Comparison of ENCODE assay signal across 8 mouse cellular contexts in genomic region chr7:140856785-140857549, GRCm38 (mm10). TPM values are rescaled to one million over a fixed set of nuclear protein-coding genes. Genes with fewer than 3 reads are reported as not detected.
DNase-seq lines count a peak whose midpoint lies in the region; ATAC-seq and TF ChIP-seq lines count a peak whose summit lies in the region.

TSS of gene Ric8a (plus strand) at chr7:140856957.

- WGBS in heart, embryonic 11.5 days (ENCODE audit: insufficient replicate concordance): under 1% methylated on average over 50 of the region's 50 CpGs
- WGBS in kidney, embryonic 15.5 days: under 1% methylated on average over 50 of the region's 50 CpGs
- under 1% methylated on average over 50 of the region's 50 CpGs for WGBS in limb, embryonic 15.5 days
- under 1% methylated on average over 47 of the region's 50 CpGs for WGBS in midbrain, postnatal 0 days

- H3K4me1 ChIP-seq in erythroblast, embryonic 14.5 days (ENCODE audit: control insufficient read depth): peaks cover 53% of the 10 kb centered on the region
- H3K4me1 ChIP-seq in heart, embryonic 11.5 days (ENCODE audit: control insufficient read depth, insufficient read depth, low read length): peaks cover 16% of the 10 kb centered on the region
- H3K4me1 ChIP-seq in kidney, embryonic 15.5 days: peaks cover 28% of the 10 kb centered on the region
- peaks cover 31% of the 10 kb centered on the region for H3K4me1 ChIP-seq in limb, embryonic 15.5 days
- peaks cover 15% of the 10 kb centered on the region; the same call in 1 of the 2 replicates for H3K4me1 ChIP-seq in midbrain, postnatal 0 days (ENCODE audit: insufficient read depth, low read length)

- ATAC-seq in heart, embryonic 11.5 days (replicated peaks; ENCODE audit: insufficient number of reproducible peaks, low FRiP score, low TSS enrichment): peak; percentile 86
- ATAC-seq in kidney, embryonic 15.5 days (replicated peaks; ENCODE audit: low FRiP score): peak; percentile 86
- peak; percentile 84 for ATAC-seq in limb, embryonic 15.5 days (ENCODE audit: insufficient number of reproducible peaks, low FRiP score, low TSS enrichment, low read depth)
- ATAC-seq in midbrain, postnatal 0 days (ENCODE audit: low FRiP score): peak; percentile 73

- H3K36me3 ChIP-seq in erythroblast, embryonic 14.5 days (ENCODE audit: control insufficient read depth): peaks cover 74% of the 10 kb centered on the region
- H3K36me3 ChIP-seq in heart, embryonic 11.5 days (ENCODE audit: control insufficient read depth, insufficient read depth, low read length): peaks cover 26% of the 10 kb centered on the region; the same call in 1 of the 2 replicates
- H3K36me3 ChIP-seq in kidney, embryonic 15.5 days: peaks cover 65% of the 10 kb centered on the region
- peaks cover 62% of the 10 kb centered on the region for H3K36me3 ChIP-seq in limb, embryonic 15.5 days
- H3K36me3 ChIP-seq in midbrain, postnatal 0 days (ENCODE audit: insufficient read depth, low read length): peaks cover 47% of the 10 kb centered on the region

- DNase-seq in CD4-positive helper T cell, adult 2 months (ENCODE audit: low read depth, low spot score): peak; percentile 89
- DNase-seq in brain, embryonic 18.5 days (ENCODE audit: low read depth, low spot score): peak; percentile 54
- DNase-seq in midbrain, postnatal 0 days (ENCODE audit: low spot score): peak; percentile 84
- peak; percentile 78 to 85 for DNase-seq in spleen, postnatal 14 days (ENCODE audit: low spot score in 2 of 2)

- peak within 1 kb of the TSS; percentile 79 for H3K4me3 ChIP-seq in erythroblast, embryonic 14.5 days (replicated peaks)
- H3K4me3 ChIP-seq in heart, embryonic 11.5 days (ENCODE audit: low read depth, low read length): peak within 1 kb of the TSS; percentile 88
- H3K4me3 ChIP-seq in kidney, embryonic 15.5 days (replicated peaks): peak within 1 kb of the TSS; percentile 92
- peak within 1 kb of the TSS; percentile 80 for H3K4me3 ChIP-seq in limb, embryonic 15.5 days
- peak within 1 kb of the TSS; percentile 81 for H3K4me3 ChIP-seq in midbrain, postnatal 0 days (ENCODE audit: low read depth, low read length)

- H3K9me3 ChIP-seq in erythroblast, embryonic 14.5 days (ENCODE audit: control insufficient read depth, low read length): no peaks in the 10 kb centered on the region
- no peaks in the 10 kb centered on the region for H3K9me3 ChIP-seq in heart, embryonic 11.5 days (replicated peaks; ENCODE audit: control insufficient read depth, low read length)
- H3K9me3 ChIP-seq in kidney, embryonic 15.5 days (replicated peaks): no peaks in the 10 kb centered on the region
- H3K9me3 ChIP-seq in limb, embryonic 15.5 days: no peaks in the 10 kb centered on the region
- H3K9me3 ChIP-seq in midbrain, postnatal 0 days (ENCODE audit: low read length): no peaks in the 10 kb centered on the region

- no peaks in the 10 kb centered on the region for H3K27me3 ChIP-seq in erythroblast, embryonic 14.5 days (ENCODE audit: control insufficient read depth)
- H3K27me3 ChIP-seq in heart, embryonic 11.5 days (ENCODE audit: control insufficient read depth, insufficient read depth, low read length): no peaks in the 10 kb centered on the region
- H3K27me3 ChIP-seq in kidney, embryonic 15.5 days: no peaks in the 10 kb centered on the region
- no peaks in the 10 kb centered on the region for H3K27me3 ChIP-seq in limb, embryonic 15.5 days
- H3K27me3 ChIP-seq in midbrain, postnatal 0 days (ENCODE audit: insufficient read depth, low read length): no peaks in the 10 kb centered on the region

- TF ChIP-seq CTCF in midbrain, postnatal 0 days (IDR thresholded peaks at IDR 0.05): no peak

- peak within 1 kb of the TSS; percentile 91 for H3K4me2 ChIP-seq in heart, embryonic 11.5 days
- H3K4me2 ChIP-seq in kidney, embryonic 15.5 days: peak within 1 kb of the TSS; percentile 100
- H3K4me2 ChIP-seq in limb, embryonic 15.5 days: peak within 1 kb of the TSS; percentile 98
- H3K4me2 ChIP-seq in midbrain, postnatal 0 days (ENCODE audit: low read depth, low read length, poor library complexity, severe bottlenecking): peak within 1 kb of the TSS; percentile 96

- peak within 1 kb of the TSS; percentile 88 for H3K27ac ChIP-seq in heart, embryonic 11.5 days (ENCODE audit: low read depth, low read length)
- H3K27ac ChIP-seq in kidney, embryonic 15.5 days: peak within 1 kb of the TSS; percentile 95
- peak within 1 kb of the TSS; percentile 93 for H3K27ac ChIP-seq in limb, embryonic 15.5 days
- H3K27ac ChIP-seq in midbrain, postnatal 0 days (ENCODE audit: low read depth, low read length): peak within 1 kb of the TSS; percentile 95

- peak within 1 kb of the TSS; percentile 94 for H3K9ac ChIP-seq in heart, embryonic 11.5 days (ENCODE audit: low read depth, low read length)
- peak within 1 kb of the TSS; percentile 93 for H3K9ac ChIP-seq in kidney, embryonic 15.5 days
- peak within 1 kb of the TSS; percentile 91 for H3K9ac ChIP-seq in limb, embryonic 15.5 days
- peak within 1 kb of the TSS; percentile 97 for H3K9ac ChIP-seq in midbrain, postnatal 0 days (replicated peaks; ENCODE audit: low read length, poor library complexity, severe bottlenecking)

RNA-seq across cellular contexts. Expression of gene Ric8a, which starts in this region (rescaled TPM):
- polyA plus RNA-seq in erythroblast, embryonic 14.5 days (2012): 2.1 and 2.7 TPM in 2 replicates
- polyA plus RNA-seq in heart, embryonic 11.5 days (2014; fragmentation: Nextera tagmentation; extraction: Ambion mirVana): 38.9 and 47.8 TPM in 2 replicates
- 54.8 and 59.7 TPM in 2 replicates for polyA plus RNA-seq in kidney, embryonic 15.5 days (2015; fragmentation: Nextera tagmentation; extraction: Ambion mirVana)
- polyA plus RNA-seq in limb, embryonic 15.5 days (2015; fragmentation: Nextera tagmentation; extraction: Ambion mirVana): 85.7 and 90.6 TPM in 2 replicates
- 81.2 and 127 TPM in 2 replicates for total RNA-seq in midbrain, postnatal 0 days (2014; rRNA removed)
- polyA plus RNA-seq in midbrain, postnatal 0 days (2015; fragmentation: Nextera tagmentation; extraction: Ambion mirVana): 91.8 and 98.1 TPM in 2 replicates

Comparison
In these comparisons a context has a peak if more than half of its experiments do, and no peak if none do; other contexts are left out.
1. Peak in every context shown above with its lines: DNase-seq, ATAC-seq, H3K4me3 ChIP-seq and H3K27ac ChIP-seq.
2. RNA of gene Ric8a (polyA plus RNA-seq): 91.8 to 98.1 TPM in midbrain, postnatal 0 days, 85.7 to 90.6 TPM in limb, embryonic 15.5 days, 54.8 to 59.7 TPM in kidney, embryonic 15.5 days and 38.9 to 47.8 TPM in heart, embryonic 11.5 days; 2.1 to 2.7 TPM in erythroblast, embryonic 14.5 days; every median in the first group is over 10 times any median in the second.